Mouse (Mus musculus) hindbrain, embryonic 10.5 days (tissue): Measurements from ENCODE around the gene Rps6kc1. TPM values are rescaled to one million over a fixed set of nuclear protein-coding genes. Genes with fewer than 3 reads are reported as not detected.

Source experiments
- DNase-seq: peaks from one replicate; pipeline ENCODE4 v3.0.0-alpha.2; 2017; ENCODE audit warnings: low spot score
- H3K27ac ChIP-seq: fragments of 300-500 bp; sonication (generic); 2 replicates; pipeline ENCODE4 v1.5.1; 2016; ENCODE audit warnings: mild to moderate bottlenecking, moderate library complexity
- H3K27me3 ChIP-seq: fragments of 300-500 bp; sonication (generic); 2 replicates; pipeline ENCODE4 v1.6.1; 2016; ENCODE audit warnings: mild to moderate bottlenecking; ENCODE audit not compliant: poor library complexity, insufficient read depth, severe bottlenecking
- H3K36me3 ChIP-seq: fragments of 300-500 bp; sonication (generic); 2 replicates; pipeline ENCODE4 v1.6.1; 2016; ENCODE audit warnings: mild to moderate bottlenecking, moderate library complexity
- H3K4me1 ChIP-seq: fragments of 300-500 bp; sonication (generic); replicated peaks from 2 replicates; pipeline ENCODE4 v1.6.1; 2016; ENCODE audit warnings: mild to moderate bottlenecking
- H3K4me3 ChIP-seq: fragments of 300-500 bp; sonication (generic); 2 replicates; pipeline ENCODE4 v1.5.1; 2016; ENCODE audit warnings: mild to moderate bottlenecking, moderate library complexity
- H3K9me3 ChIP-seq: fragments of 300-500 bp; sonication (generic); 2 replicates; pipeline ENCODE4 v1.6.1; 2016; ENCODE audit warnings: mild to moderate bottlenecking, moderate library complexity
- WGBS: fragments of 180-500 bp; shearing (Covaris S2); methylation state at CpG from one replicate; pipeline ENCODE4 v1.1.7; 2016; 5-methylcytosine and 5-hydroxymethylcytosine counted together
- polyA plus RNA-seq: library from polyadenylated mRNA; unstranded; fragments of >200 nt; fragmentation: Nextera tagmentation; extraction: Ambion mirVana; gene quantifications from 2 replicates; pipeline ENCODE4 v1.2.1, GENCODE M21; 2016

Gene Rps6kc1
- polyA plus RNA-seq, 1 experiment from 2014 or later: 18.7 TPM

DNA sequence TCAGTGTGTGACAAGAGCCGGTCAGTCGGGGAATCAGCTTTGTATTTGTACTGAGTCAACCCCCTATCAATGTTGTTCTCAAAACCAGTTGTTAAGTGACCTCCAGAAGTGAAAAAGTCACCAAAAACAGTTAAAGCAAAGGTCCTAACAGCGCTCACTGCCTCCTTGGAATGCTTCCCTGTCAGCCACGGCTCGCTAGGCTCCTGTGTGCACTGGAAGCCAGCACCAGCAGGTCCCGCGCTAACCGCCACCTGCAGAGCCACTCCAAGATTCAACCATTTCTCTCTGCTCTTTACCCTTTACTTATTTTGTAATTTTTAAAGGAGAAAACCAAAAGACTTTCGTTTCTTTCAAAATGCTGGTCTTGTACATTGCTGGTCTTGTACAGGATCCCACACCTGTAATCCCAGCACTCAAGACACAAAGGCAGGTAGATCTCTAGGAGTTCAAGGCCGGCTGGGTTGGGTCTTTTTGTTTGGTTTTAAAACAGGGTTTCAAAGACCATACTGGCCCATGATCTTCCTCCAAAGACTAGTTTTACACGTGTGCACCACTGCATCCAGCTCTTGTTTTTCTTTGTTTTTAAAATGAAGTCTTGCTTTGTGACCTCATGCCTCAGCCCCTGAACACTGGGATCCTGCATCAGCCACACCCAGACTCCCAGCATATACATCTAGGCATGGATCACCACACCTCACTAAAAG, 62.3 kb downstream of the Rps6kc1 start:
- DNase-seq: no peak
- Histone ChIP-seq H3K4me3 (no peak overlapping the region), H3K27me3 (no peaks in the 10 kb centered on the region), H3K36me3 (no peaks in the 10 kb centered on the region), H3K4me1 (peaks cover 13% of the 10 kb centered on the region), H3K9me3 (no peaks in the 10 kb centered on the region), H3K27ac (peak overlapping the region; percentile 29)
- 76% methylated on average over 11 of the region's 11 CpGs for WGBS

DNA sequence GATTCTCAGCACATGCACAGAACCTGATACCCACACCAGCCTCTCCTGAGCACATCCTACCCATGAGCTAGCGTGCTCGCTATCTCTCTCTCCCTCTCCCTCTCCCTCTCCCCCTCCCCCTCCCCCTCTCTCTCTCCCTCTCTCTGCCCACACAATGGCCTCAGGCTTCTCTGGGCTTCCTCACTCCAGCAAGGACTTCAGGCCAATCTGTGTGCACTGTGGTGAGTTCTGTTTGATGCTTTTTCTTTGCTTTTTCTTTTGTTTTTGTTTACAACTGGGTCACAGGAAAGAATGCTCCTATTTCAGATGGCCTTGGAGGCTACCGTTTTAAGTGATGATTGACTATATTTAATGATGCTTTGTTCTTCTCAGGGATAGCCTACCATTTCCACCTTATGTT, 62.9 kb downstream of the Rps6kc1 start:
- 44% methylated on average over 3 of the region's 3 CpGs for WGBS

DNA sequence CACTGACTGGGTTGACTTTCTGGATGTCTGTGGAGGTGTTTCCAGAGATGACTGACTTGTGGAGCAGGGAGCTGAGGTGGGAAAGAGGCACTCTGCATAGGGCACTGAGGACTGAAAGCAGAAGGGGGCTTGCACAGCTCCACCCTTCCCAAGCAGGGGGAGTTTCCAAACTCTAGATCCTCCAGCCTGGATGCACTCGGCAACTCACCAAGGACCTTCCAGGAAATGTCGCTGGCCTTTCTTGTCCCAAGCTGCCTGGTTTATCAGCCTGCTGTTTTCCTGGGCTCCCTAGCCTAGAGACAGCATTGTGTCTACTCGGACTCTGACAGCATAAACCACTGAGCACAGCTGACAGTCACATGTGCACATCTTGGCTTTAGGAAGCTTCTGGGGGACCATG, 64.6 kb downstream of the Rps6kc1 start:
- Histone ChIP-seq H3K27me3 (no peaks in the 10 kb centered on the region), H3K4me1 (peaks cover 13% of the 10 kb centered on the region), H3K9me3 (no peaks in the 10 kb centered on the region), H3K4me3 (no peak overlapping the region), H3K36me3 (peaks cover 21% of the 10 kb centered on the region), H3K27ac (no peak overlapping the region)
- 73% methylated on average over 3 of the region's 3 CpGs for WGBS
- DNase-seq: no peak

More for the DNA sequence above, 62.9 kb downstream of the Rps6kc1 start:
- 0 out of 2 replicates have a peak, but pooled peaks cover 6% of the 10 kb centered on the region for H3K36me3 ChIP-seq
- peak; percentile 34 for DNase-seq
- H3K9me3 ChIP-seq: no peaks in the 10 kb centered on the region
- no peak overlapping the region for H3K4me3 ChIP-seq
- H3K27ac ChIP-seq: peak overlapping the region; percentile 50
- H3K27me3 ChIP-seq: no peaks in the 10 kb centered on the region
- H3K4me1 ChIP-seq: peaks cover 13% of the 10 kb centered on the region

DNA sequence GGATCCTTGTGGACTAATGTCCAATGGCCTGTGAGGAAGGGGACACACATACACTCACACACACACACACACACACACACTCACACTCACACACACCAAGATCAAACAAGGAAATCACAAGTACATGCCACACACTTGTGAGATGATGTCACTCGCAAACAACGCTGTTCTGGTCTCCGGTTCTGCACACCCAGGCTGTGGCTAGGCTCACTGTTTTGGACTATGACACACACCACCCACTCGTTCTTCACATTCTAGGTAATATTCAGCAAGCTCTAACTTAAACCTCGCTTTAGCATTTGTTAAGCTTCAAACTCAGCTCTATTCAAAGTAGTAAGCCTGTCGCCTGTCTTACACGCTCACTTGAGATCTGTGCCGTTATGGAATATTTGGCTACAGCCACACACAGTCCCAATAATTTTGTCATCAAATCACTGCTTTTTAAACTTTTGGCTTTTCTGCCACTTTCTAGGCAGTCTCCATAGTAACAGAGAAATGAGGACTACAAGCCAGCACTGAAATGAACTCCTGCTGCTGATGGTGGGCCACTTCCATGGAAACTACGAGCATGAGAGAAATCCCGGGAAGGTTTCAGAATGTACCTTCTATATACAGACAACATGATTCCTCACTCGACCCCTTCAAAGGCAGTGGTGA, 65.4 kb downstream of the Rps6kc1 start:
- no peak for DNase-seq
- H3K36me3 ChIP-seq: peaks cover 27% of the 10 kb centered on the region
- H3K27ac ChIP-seq: no peak overlapping the region
- peaks cover 13% of the 10 kb centered on the region for H3K4me1 ChIP-seq
- H3K27me3 ChIP-seq: no peaks in the 10 kb centered on the region
- WGBS: 92% methylated on average over 11 of the region's 11 CpGs
- H3K4me3 ChIP-seq: no peak overlapping the region
- no peaks in the 10 kb centered on the region for H3K9me3 ChIP-seq

DNA sequence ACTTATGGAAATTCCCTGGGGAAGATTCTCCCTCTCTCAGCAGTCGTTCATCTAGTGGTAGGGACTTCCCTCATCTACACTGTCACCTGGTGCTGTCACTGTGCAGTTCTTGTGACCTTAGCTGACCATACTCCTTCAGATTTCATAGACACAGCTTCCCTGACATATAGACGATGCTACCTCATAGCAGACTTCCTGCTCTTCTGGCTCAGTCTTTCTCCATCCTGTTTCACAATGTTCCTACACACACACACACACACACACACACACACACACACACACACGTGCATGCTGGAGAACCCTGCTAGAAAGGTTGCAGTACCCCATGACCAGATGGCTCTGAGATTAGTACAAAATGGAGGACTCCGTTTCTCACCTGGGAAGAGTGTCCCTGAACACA, 66.2 kb downstream of the Rps6kc1 start:
- Histone ChIP-seq H3K4me3 (no peak overlapping the region), H3K4me1 (peaks cover 13% of the 10 kb centered on the region), H3K27me3 (no peaks in the 10 kb centered on the region), H3K9me3 (no peaks in the 10 kb centered on the region), H3K36me3 (peaks cover 31% of the 10 kb centered on the region), H3K27ac (no peak overlapping the region)
- 85% methylated on average over 4 of the region's 4 CpGs for WGBS
- DNase-seq: no peak

DNA sequence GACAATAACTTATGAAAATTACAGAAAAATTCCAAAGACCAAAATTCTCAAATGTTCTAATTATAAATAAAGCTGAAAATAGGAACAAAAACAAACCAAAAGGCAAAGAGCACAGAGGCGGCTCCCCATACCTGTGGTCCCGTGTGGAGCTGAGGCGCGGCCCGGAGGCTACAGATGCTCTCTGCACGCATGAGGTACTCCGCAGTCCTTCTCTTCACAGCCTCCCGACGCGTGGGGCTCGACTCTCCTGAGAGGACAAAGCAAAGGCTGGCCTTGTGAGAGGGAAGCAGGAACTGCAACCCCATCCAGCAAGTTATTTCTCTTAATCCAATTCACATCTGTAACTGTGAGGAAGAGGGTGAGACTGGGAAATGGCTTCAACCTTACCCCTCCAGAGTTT, 67.2 kb downstream of the Rps6kc1 start:
- no peak overlapping the region for H3K4me3 ChIP-seq
- WGBS: 84% methylated on average over 11 of the region's 11 CpGs
- H3K36me3 ChIP-seq: peaks cover 31% of the 10 kb centered on the region
- DNase-seq: no peak
- no peak overlapping the region for H3K27ac ChIP-seq
- no peaks in the 10 kb centered on the region for H3K27me3 ChIP-seq
- peaks cover 12% of the 10 kb centered on the region for H3K4me1 ChIP-seq
- H3K9me3 ChIP-seq: no peaks in the 10 kb centered on the region

DNA sequence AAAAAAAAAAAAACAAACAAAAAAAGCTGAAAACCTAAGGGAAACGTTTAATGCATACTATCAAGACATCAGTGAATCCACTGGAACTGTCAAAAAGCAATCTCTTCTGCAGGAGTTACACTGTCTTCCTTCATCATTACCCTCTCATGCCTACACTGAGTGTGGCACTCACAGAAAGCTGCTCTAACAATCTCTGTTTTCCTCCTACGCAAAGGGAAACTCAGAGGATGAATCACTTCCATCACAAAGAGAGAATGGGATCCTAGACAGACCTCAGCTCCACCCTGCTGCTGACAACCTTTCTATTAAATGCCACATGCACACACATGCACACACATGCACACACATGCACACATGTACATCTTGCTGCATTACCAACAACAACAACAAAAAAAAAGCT, 75.5 kb downstream of the Rps6kc1 start:
- 85% methylated on average over 2 of the region's 2 CpGs for WGBS
- Histone ChIP-seq H3K36me3 (peaks cover 6% of the 10 kb centered on the region; the same call in 1 of the 2 replicates), H3K27ac (no peak overlapping the region), H3K27me3 (no peaks in the 10 kb centered on the region), H3K4me1 (0 out of 2 replicates have a peak, but pooled peaks cover 3% of the 10 kb centered on the region), H3K9me3 (no peaks in the 10 kb centered on the region), H3K4me3 (no peak overlapping the region)
- no peak for DNase-seq

DNA sequence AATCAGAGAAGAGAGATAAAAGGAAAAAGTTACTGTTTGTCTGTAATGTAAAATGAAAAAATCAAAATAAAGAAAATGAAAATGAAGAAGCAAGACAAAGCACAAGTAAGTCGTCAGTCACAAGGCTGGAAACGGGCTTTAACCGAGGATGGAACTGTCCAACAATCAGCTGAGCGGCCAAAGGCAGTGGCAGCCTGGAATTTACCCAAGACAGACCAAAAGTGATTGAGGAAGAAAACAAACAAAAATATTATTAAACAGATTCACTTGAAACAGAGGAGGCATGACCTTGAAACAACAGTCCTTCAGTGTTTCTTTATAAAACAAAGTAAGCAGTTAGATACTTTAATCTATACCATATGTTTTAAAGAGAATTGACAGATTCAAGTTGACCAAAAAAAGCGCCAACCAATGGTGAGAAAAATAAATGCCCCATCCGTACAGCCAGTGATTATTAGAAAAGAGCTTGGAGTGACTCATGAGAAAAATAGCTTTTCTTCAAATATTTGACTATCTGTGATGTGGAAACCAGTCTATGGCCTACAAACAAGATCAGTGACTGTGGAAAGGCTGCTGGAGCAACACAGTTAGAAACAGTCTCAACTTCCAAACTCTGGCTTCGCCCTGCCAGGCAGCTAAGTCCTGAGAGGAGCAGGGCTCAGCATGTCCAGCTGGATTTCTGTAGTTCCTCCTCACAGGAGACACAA, 77.2 kb downstream of the Rps6kc1 start:
- Histone ChIP-seq H3K36me3 (peaks cover 11% of the 10 kb centered on the region), H3K27ac (no peak overlapping the region), H3K9me3 (no peaks in the 10 kb centered on the region), H3K4me1 (0 out of 2 replicates have a peak, but pooled peaks cover 3% of the 10 kb centered on the region), H3K27me3 (no peaks in the 10 kb centered on the region), H3K4me3 (no peak overlapping the region)
- no peak for DNase-seq
- WGBS: 76% methylated on average over 7 of the region's 7 CpGs

DNA sequence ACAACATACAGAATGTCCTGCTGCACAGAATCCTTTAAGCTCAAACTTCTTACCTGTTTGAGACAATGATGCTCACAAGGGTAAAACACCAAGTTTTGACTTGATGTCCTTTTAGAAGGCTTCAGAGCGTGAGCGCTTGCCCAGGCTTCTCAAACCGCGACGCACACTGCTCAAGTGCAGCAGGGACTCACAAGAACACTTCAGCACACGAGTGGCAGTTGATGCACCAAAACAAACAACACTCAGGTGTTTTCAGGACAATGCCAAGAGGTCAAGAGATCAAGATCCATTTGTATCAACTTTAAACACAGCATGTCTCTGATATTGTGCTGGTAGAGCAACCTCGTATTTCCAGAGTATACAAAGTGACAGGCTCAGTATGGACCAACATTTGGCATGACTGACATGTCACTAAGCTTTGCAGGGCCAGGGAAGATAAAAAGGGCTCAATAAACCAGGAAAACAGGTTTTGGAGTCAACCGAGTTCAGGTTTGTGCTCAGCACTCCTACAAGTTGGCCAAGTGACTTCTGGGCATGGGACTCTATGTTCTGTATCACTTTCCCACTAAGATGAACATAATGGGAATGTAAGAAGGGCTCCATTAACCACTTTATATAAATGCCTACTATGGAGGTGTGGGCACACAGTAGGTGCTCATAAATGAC, 78.5 kb downstream of the Rps6kc1 start:
- H3K4me3 ChIP-seq: no peak overlapping the region
- no peak overlapping the region for H3K27ac ChIP-seq
- no peaks in the 10 kb centered on the region for H3K9me3 ChIP-seq
- H3K27me3 ChIP-seq: no peaks in the 10 kb centered on the region
- 86% methylated on average over 8 of the region's 8 CpGs for WGBS
- DNase-seq: no peak
- peaks cover 13% of the 10 kb centered on the region for H3K36me3 ChIP-seq
- 0 out of 2 replicates have a peak, but pooled peaks cover 3% of the 10 kb centered on the region for H3K4me1 ChIP-seq

DNA sequence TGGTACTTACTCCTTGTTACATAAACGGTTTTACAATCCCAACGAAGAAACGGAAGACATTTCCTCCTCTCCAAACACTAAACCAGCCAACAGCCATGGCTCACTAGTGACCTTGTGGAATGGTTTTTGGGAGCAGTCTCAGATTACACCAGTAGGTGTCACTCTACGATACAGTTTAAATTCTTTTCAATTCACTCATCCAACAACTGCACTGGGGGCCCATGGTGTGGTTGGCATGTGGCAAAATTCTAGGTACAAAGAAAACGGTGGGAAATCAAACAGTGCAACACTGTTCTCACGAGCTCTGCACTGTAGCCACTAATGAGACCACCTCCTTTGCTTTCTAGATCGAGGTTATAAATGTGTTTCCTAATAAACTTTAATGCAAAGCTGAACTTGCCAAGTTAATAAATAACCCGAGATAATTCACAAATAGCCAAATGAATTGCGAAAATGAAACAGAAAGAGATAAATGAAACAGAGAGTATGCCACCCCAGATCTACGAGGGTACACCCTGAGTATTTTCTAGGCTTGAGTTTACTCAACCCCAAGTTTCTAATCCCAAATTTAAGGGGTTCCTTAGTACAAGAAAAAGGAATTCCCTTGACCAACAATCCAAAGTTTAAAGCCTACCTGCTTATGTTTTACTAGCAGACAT, 79.6 kb downstream of the Rps6kc1 start:
- Histone ChIP-seq H3K4me1 (0 out of 2 replicates have a peak, but pooled peaks cover 3% of the 10 kb centered on the region), H3K36me3 (peaks cover 20% of the 10 kb centered on the region), H3K4me3 (no peak overlapping the region), H3K27me3 (no peaks in the 10 kb centered on the region), H3K27ac (no peak overlapping the region), H3K9me3 (no peaks in the 10 kb centered on the region)
- WGBS: 62% methylated on average over 10 of the region's 10 CpGs
- DNase-seq: peak; percentile 29

DNA sequence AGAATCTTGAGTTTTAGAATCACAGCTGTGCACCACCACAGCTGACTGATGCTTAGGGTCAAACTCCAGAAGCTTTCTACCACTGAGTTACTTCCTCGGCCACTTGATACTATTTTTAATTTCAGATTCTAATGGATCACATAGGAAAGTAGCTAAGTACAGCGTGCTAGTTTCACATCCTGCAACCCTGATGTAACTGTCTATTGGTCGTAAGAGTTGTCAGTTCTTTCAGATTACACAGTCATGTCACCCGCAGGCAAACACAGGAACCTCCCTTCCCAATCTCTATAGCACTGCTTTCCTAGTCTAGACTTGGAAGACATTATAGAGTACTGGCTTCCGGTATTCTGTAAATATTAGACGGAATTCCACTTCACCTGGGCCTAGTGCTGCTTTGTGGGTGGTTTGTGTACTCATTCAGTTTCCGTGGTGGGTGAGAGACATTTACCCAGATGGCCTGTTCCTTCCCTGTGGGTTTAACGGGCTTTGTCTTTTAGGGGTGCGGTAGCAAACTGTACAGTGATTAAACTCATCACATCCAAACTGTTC, 85.0 kb downstream of the Rps6kc1 start:
- DNase-seq: no peak
- no peaks in the 10 kb centered on the region for H3K4me1 ChIP-seq
- H3K4me3 ChIP-seq: no peak overlapping the region
- H3K9me3 ChIP-seq: no peaks in the 10 kb centered on the region
- 91% methylated on average over 9 of the region's 9 CpGs for WGBS
- H3K27ac ChIP-seq: no peak overlapping the region
- no peaks in the 10 kb centered on the region for H3K27me3 ChIP-seq
- H3K36me3 ChIP-seq: peaks cover 16% of the 10 kb centered on the region

DNA sequence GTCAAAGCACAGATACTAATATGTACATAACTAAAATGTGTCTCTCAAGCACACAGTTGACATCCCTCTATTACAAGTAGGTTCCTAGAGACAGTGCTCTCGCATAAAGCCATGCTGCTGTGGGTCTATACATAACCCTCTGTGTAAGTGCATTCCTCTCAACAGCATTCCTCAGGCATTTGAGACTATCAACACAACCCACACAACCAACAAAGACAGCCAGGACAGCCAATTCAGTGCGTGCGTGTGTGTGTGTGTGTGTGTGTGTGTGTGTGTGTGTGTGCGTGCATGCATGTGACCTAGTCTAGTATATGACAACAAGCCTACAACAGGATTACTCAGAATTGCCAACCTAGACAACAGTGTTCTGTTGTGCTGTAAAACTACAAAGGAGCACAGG, 87.8 kb downstream of the Rps6kc1 start:
- Histone ChIP-seq H3K4me1 (peaks cover 3% of the 10 kb centered on the region; the same call in 1 of the 2 replicates), H3K9me3 (no peaks in the 10 kb centered on the region), H3K27me3 (no peaks in the 10 kb centered on the region), H3K4me3 (no peak overlapping the region), H3K36me3 (0 out of 2 replicates have a peak, but pooled peaks cover 6% of the 10 kb centered on the region), H3K27ac (no peak overlapping the region)
- DNase-seq: no peak
- WGBS: 91% methylated on average over 4 of the region's 4 CpGs
